Mouse (Mus musculus): ENCODE data around the gene Slx4. TPM values are rescaled to one million over a fixed set of nuclear protein-coding genes. Genes with fewer than 3 reads are reported as not detected.

Slx4 gene
- polyA plus RNA-seq, 1 experiment from 2014 or later: 16.9 TPM

DNA sequence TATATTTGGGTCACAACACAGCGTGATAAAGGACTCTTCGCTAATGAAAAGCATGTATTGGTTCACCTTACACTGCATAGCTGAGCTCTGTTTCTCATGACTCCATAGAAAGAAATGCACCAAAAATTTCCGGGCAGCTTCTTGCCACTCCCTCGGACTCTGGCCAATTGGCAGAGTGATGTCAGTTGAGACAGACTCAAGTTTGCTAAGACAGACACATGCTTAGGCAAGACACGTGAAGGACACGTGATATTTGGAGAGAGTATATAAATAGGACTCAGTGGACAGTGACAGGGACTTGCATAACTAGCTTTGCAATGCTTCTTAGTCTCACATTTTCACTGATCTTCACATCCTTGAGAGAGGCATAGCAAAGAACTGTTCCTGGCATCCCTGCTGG, 47.2 kb downstream of the Slx4 start:
- Histone ChIP-seq H3K36me3 (ENCODE audit: control insufficient read depth, insufficient read depth, low read length) (no peaks in the 10 kb centered on the region), H3K4me2 (no peak overlapping the region), H3K9me3 (replicated peaks; ENCODE audit: control insufficient read depth, low read length) (no peaks in the 10 kb centered on the region), H3K27me3 (ENCODE audit: control insufficient read depth, insufficient read depth, low read length) (no peaks in the 10 kb centered on the region), H3K27ac (ENCODE audit: low read depth, low read length) (no peak overlapping the region), H3K9ac (ENCODE audit: low read depth, low read length) (no peak overlapping the region), H3K4me1 (ENCODE audit: control insufficient read depth, insufficient read depth, low read length) (no peaks in the 10 kb centered on the region), H3K4me3 (ENCODE audit: low read depth, low read length) (no peak overlapping the region)
- no peak for ATAC-seq (replicated peaks; ENCODE audit: insufficient number of reproducible peaks, low FRiP score, low TSS enrichment)
- WGBS (ENCODE audit: insufficient replicate concordance): 79% methylated on average over 6 of the region's 6 CpGs

DNA sequence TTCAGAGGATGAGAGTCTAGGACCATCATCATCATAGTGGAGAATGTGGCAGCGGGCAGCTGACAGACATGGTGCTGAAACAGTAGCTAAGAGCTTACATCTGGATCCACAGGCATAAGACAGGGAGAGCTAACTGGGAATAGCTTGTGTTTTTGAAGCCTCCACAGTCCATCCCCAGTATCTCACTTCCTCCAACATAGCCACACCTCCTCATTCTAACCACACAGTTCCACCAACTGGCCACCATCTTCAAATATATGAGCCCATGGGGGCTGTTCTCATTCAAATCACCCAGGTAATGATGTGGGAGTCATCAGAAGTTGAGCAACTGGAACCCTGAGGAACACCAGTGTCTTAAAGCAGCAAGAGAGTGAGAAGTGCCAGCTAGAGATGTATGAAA, 52.4 kb downstream of the Slx4 start:
- no peak overlapping the region for H3K4me2 ChIP-seq
- no peaks in the 10 kb centered on the region for H3K27me3 ChIP-seq (ENCODE audit: control insufficient read depth, insufficient read depth, low read length)
- H3K4me1 ChIP-seq (ENCODE audit: control insufficient read depth, insufficient read depth, low read length): no peaks in the 10 kb centered on the region
- H3K9me3 ChIP-seq (replicated peaks; ENCODE audit: control insufficient read depth, low read length): no peaks in the 10 kb centered on the region
- ATAC-seq (replicated peaks; ENCODE audit: insufficient number of reproducible peaks, low FRiP score, low TSS enrichment): no peak
- H3K27ac ChIP-seq (ENCODE audit: low read depth, low read length): no peak overlapping the region
- H3K9ac ChIP-seq (ENCODE audit: low read depth, low read length): no peak overlapping the region
- 92% methylated on average over 1 of the region's 1 CpGs for WGBS (ENCODE audit: insufficient replicate concordance)
- H3K36me3 ChIP-seq (ENCODE audit: control insufficient read depth, insufficient read depth, low read length): no peaks in the 10 kb centered on the region
- no peak overlapping the region for H3K4me3 ChIP-seq (ENCODE audit: low read depth, low read length)

DNA sequence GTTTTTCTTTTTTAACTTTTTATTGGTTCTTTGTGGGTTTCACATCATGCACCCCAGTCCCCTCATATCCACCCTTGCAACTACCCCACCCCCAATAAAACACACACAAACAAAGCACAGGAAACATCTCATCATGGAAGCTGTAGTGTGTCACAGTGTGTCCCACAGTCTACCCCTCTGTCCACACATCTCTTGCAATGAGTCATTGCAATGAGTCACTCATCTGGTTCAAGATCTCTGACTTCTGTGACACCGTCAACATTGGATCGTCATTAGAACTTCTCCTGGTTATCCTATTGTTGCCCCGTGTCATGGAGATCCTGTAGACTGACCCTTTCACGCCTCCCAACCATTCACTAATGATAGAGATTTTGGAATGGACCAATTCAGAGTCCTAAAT, 68.9 kb downstream of the Slx4 start:
- Histone ChIP-seq H3K4me3 (ENCODE audit: low read depth, low read length) (no peak overlapping the region), H3K9me3 (replicated peaks; ENCODE audit: control insufficient read depth, low read length) (no peaks in the 10 kb centered on the region), H3K4me1 (ENCODE audit: control insufficient read depth, insufficient read depth, low read length) (no peaks in the 10 kb centered on the region), H3K9ac (ENCODE audit: low read depth, low read length) (no peak overlapping the region), H3K27me3 (ENCODE audit: control insufficient read depth, insufficient read depth, low read length) (no peaks in the 10 kb centered on the region), H3K27ac (ENCODE audit: low read depth, low read length) (no peak overlapping the region), H3K4me2 (no peak overlapping the region), H3K36me3 (ENCODE audit: control insufficient read depth, insufficient read depth, low read length) (peaks cover 10% of the 10 kb centered on the region; the same call in 1 of the 2 replicates)
- ATAC-seq (replicated peaks; ENCODE audit: insufficient number of reproducible peaks, low FRiP score, low TSS enrichment): no peak
- 81% methylated on average over 4 of the region's 4 CpGs for WGBS (ENCODE audit: insufficient replicate concordance)

DNA sequence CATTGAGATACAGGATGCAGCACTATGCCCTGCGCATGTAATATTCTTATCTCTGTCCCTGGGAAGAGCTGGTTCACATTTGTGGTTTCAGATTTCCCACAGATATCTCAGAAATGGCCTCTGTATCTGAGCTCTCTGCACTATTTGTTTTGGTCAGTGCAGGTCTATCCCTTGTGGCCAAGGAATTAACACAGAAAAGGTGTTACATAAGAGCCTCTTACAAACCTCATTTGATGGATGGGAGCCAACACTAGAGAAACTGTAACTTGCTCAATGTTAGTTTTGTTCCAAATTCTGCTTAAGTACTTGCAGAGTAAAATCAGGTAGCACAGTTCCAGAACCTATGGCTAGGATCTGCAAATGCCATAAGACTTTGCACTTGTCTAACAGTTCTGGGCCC, 69.5 kb downstream of the Slx4 start:
- H3K27ac ChIP-seq (ENCODE audit: low read depth, low read length): no peak overlapping the region
- H3K9ac ChIP-seq (ENCODE audit: low read depth, low read length): no peak overlapping the region
- H3K4me3 ChIP-seq (ENCODE audit: low read depth, low read length): no peak overlapping the region
- no peaks in the 10 kb centered on the region for H3K9me3 ChIP-seq (replicated peaks; ENCODE audit: control insufficient read depth, low read length)
- H3K27me3 ChIP-seq (ENCODE audit: control insufficient read depth, insufficient read depth, low read length): no peaks in the 10 kb centered on the region
- H3K4me2 ChIP-seq: no peak overlapping the region
- 85% methylated on average over 1 of the region's 1 CpGs for WGBS (ENCODE audit: insufficient replicate concordance)
- peaks cover 10% of the 10 kb centered on the region; the same call in 1 of the 2 replicates for H3K36me3 ChIP-seq (ENCODE audit: control insufficient read depth, insufficient read depth, low read length)
- no peaks in the 10 kb centered on the region for H3K4me1 ChIP-seq (ENCODE audit: control insufficient read depth, insufficient read depth, low read length)
- ATAC-seq (replicated peaks; ENCODE audit: insufficient number of reproducible peaks, low FRiP score, low TSS enrichment): no peak

DNA sequence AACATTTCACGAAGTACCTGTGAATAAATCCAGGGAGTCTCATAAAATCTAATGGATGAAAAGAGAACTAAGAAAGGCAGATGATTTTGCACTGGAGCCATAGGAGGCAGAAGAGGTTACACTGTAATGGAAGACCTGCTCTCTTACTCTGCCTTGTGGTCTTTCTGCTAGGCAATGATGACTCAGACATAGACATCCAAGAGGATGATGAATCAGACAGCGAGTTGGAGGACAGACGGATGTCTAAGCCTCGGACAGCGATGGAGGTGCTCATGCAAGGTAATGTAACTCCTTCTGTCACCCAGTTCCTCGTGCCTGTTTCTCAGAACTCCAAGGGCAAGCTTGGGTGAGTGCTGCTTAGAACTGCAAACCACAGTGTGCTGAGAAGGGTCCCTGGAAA, 70.0 kb downstream of the Slx4 start:
- no peak for ATAC-seq (replicated peaks; ENCODE audit: insufficient number of reproducible peaks, low FRiP score, low TSS enrichment)
- H3K27me3 ChIP-seq (ENCODE audit: control insufficient read depth, insufficient read depth, low read length): no peaks in the 10 kb centered on the region
- H3K4me2 ChIP-seq: no peak overlapping the region
- H3K9ac ChIP-seq (ENCODE audit: low read depth, low read length): no peak overlapping the region; the same call in 1 of the 2 replicates
- no peaks in the 10 kb centered on the region for H3K9me3 ChIP-seq (replicated peaks; ENCODE audit: control insufficient read depth, low read length)
- H3K27ac ChIP-seq (ENCODE audit: low read depth, low read length): no peak overlapping the region
- whole genome bisulfite sequencing (ENCODE audit: insufficient replicate concordance): 83% methylated on average over 6 of the region's 6 CpGs
- no peak overlapping the region for H3K4me3 ChIP-seq (ENCODE audit: low read depth, low read length)
- H3K4me1 ChIP-seq (ENCODE audit: control insufficient read depth, insufficient read depth, low read length): no peaks in the 10 kb centered on the region
- peaks cover 9% of the 10 kb centered on the region; the same call in 1 of the 2 replicates for H3K36me3 ChIP-seq (ENCODE audit: control insufficient read depth, insufficient read depth, low read length)

DNA sequence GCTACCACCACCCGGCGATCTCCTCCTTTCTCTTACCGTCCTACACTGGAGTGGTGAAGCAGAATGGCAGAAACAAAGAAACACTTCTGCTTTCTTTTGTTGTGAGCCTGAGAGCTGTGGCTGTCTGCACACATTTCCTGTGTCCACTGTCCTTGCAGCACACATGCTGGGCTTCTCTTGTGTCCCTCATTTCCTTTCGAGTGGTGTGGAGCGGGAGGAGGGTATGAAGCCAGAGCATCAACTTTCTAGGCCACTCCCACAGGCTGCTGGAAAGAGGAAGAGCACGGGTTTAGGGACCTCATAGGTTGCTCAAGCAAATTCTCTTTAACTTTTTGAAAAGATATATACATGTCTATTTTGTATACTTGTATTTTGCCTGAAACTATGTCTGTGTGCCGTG, 74.4 kb downstream of the Slx4 start:
- ATAC-seq (replicated peaks; ENCODE audit: insufficient number of reproducible peaks, low FRiP score, low TSS enrichment): no peak
- H3K9me3 ChIP-seq (replicated peaks; ENCODE audit: control insufficient read depth, low read length): no peaks in the 10 kb centered on the region
- WGBS (ENCODE audit: insufficient replicate concordance): 73% methylated on average over 7 of the region's 7 CpGs
- H3K4me3 ChIP-seq (ENCODE audit: low read depth, low read length): no peak overlapping the region
- H3K4me2 ChIP-seq: no peak overlapping the region
- no peaks in the 10 kb centered on the region for H3K4me1 ChIP-seq (ENCODE audit: control insufficient read depth, insufficient read depth, low read length)
- H3K9ac ChIP-seq (ENCODE audit: low read depth, low read length): no peak overlapping the region
- H3K27me3 ChIP-seq (ENCODE audit: control insufficient read depth, insufficient read depth, low read length): no peaks in the 10 kb centered on the region
- H3K27ac ChIP-seq (ENCODE audit: low read depth, low read length): no peak overlapping the region
- peaks cover 17% of the 10 kb centered on the region for H3K36me3 ChIP-seq (ENCODE audit: control insufficient read depth, insufficient read depth, low read length)

Other genes with a start within 250 kb of the Slx4 start
- not detected in 2 replicates for gene Olfr15, start 172.9 kb downstream of the Slx4 start, polyA plus RNA-seq (2014; fragmentation: Nextera tagmentation; extraction: Ambion mirVana)
- 0.72 and 0.94 TPM in 2 replicates for gene Zfp174, start 156.5 kb downstream of the Slx4 start, polyA plus RNA-seq (2014; fragmentation: Nextera tagmentation; extraction: Ambion mirVana)
- gene Naa60, start 131.4 kb downstream of the Slx4 start, polyA plus RNA-seq (2014; fragmentation: Nextera tagmentation; extraction: Ambion mirVana): 39.5 and 41.5 TPM in 2 replicates
- gene Zfp597, start 119.2 kb downstream of the Slx4 start, polyA plus RNA-seq (2014; fragmentation: Nextera tagmentation; extraction: Ambion mirVana): 5.5 and 6.4 TPM in 2 replicates
- gene Gm20695, start 119.1 kb downstream of the Slx4 start, polyA plus RNA-seq (2014; fragmentation: Nextera tagmentation; extraction: Ambion mirVana): 0.92 and 2.2 TPM in 2 replicates
- 5.4 and 7.1 TPM in 2 replicates for gene 1700037C18Rik, start 95.1 kb downstream of the Slx4 start, polyA plus RNA-seq (2014; fragmentation: Nextera tagmentation; extraction: Ambion mirVana)
- 13.2 and 13.3 TPM in 2 replicates for gene Cluap1, start 95.0 kb downstream of the Slx4 start, polyA plus RNA-seq (2014; fragmentation: Nextera tagmentation; extraction: Ambion mirVana)
- gene Nlrc3, start 27.1 kb downstream of the Slx4 start, polyA plus RNA-seq (2014; fragmentation: Nextera tagmentation; extraction: Ambion mirVana): 1.1 and 1.4 TPM in 2 replicates
- gene Dnase1, start 33.2 kb upstream of the Slx4 start, polyA plus RNA-seq (2014; fragmentation: Nextera tagmentation; extraction: Ambion mirVana): 2.9 and 3.9 TPM in 2 replicates
- 108 TPM in 2 replicates for gene Trap1, start 74.1 kb upstream of the Slx4 start, polyA plus RNA-seq (2014; fragmentation: Nextera tagmentation; extraction: Ambion mirVana)
- gene Crebbp, start 210.2 kb upstream of the Slx4 start, polyA plus RNA-seq (2014; fragmentation: Nextera tagmentation; extraction: Ambion mirVana): 20.5 and 27.9 TPM in 2 replicates